Mouse (Mus musculus) ES-Bruce4 (cell line): Measurements from ENCODE around the gene Tbc1d22a.

Source experiments
- EP300 ChIP-seq: IDR thresholded peaks from 2 replicates; pipeline ENCODE4 v1.6.1; 2011; ENCODE audit warnings: low read depth, low read length; ENCODE audit not compliant: insufficient read depth
- POLR2A ChIP-seq: IDR thresholded peaks from one replicate; pipeline ENCODE4 v1.8.1; 2011; ENCODE audit warnings: low read length; ENCODE audit not compliant: insufficient read depth

- TF ChIP-seq EP300: no peak
- no peak for TF ChIP-seq POLR2A
These were observed 201.7 kb downstream of the Tbc1d22a start for GRCm38 (mm10) chr15:86415951-86416350.
